Mouse (Mus musculus) stomach, embryonic 14.5 days (tissue): ENCODE results near the gene Olfr1392. TPM values are rescaled to one million over a fixed set of nuclear protein-coding genes. Genes with fewer than 3 reads are reported as not detected.

Experiments
- ATAC-seq: fragments of 200-750 bp; cut with Nextera tagmentation; 2 replicates; pipeline ENCODE4 v1.8.0; 2017; ENCODE audit warnings: low read depth, moderate TSS enrichment; ENCODE audit not compliant: insufficient number of reproducible peaks, insufficient read depth, low FRiP score
- H3K27ac ChIP-seq: fragments of 300-500 bp; sonication (generic); 2 replicates; pipeline ENCODE4 v1.5.1; 2014; ENCODE audit warnings: mild to moderate bottlenecking, low read length, moderate library complexity, mixed read lengths
- H3K27me3 ChIP-seq: fragments of 300-500 bp; sonication (generic); 2 replicates; pipeline ENCODE4 v1.6.1; 2014; ENCODE audit warnings: low read length, control low read depth, mixed read lengths; ENCODE audit not compliant: control insufficient read depth, insufficient read depth
- H3K36me3 ChIP-seq: fragments of 300-500 bp; sonication (generic); 2 replicates; pipeline ENCODE4 v1.6.1; 2014; ENCODE audit warnings: mild to moderate bottlenecking, control low read depth, low read length, moderate library complexity, mixed read lengths; ENCODE audit not compliant: control insufficient read depth, insufficient read depth
- H3K4me1 ChIP-seq: fragments of 300-500 bp; sonication (generic); 2 replicates; pipeline ENCODE4 v1.6.1; 2014; ENCODE audit warnings: low read length, control low read depth, mixed read lengths; ENCODE audit not compliant: control insufficient read depth, insufficient read depth
- H3K4me2 ChIP-seq: fragments of 300-500 bp; sonication (generic); replicated peaks from 2 replicates; pipeline ENCODE4 v1.6.1; 2014; ENCODE audit warnings: low read depth, low read length, control low read depth
- H3K4me3 ChIP-seq: fragments of 300-500 bp; sonication (generic); 2 replicates; pipeline ENCODE4 v1.5.1; 2014; ENCODE audit warnings: low read depth, low read length, control low read depth
- H3K9ac ChIP-seq: fragments of 300-500 bp; sonication (generic); replicated peaks from 2 replicates; pipeline ENCODE4 v1.6.1; 2014; ENCODE audit warnings: low read depth, mild to moderate bottlenecking, control low read depth, low read length, moderate library complexity, mixed read lengths
- H3K9me3 ChIP-seq: fragments of 300-500 bp; sonication (generic); 2 replicates; pipeline ENCODE4 v1.6.1; 2016; ENCODE audit warnings: low read depth, low read length, control low read depth; ENCODE audit not compliant: control insufficient read depth
- WGBS: fragments of 180-500 bp; shearing (Covaris S2); extraction: QIAGEN DNeasy Blood & Tissue Kit; methylation state at CpG from one replicate; pipeline ENCODE4 v1.1.7; 2014; 5-methylcytosine and 5-hydroxymethylcytosine counted together
- polyA plus RNA-seq: library from polyadenylated mRNA; unstranded; fragments of >200 nt; fragmentation: Nextera tagmentation; extraction: Ambion mirVana; gene quantifications from 2 replicates; pipeline ENCODE4 v1.2.1, GENCODE M21; 2014

Olfr1392 gene
- polyA plus RNA-seq, 1 experiment from 2014 or later = 0.13 TPM

GRCm38 (mm10) chr11:49267316-49267715 is 17.8 kb upstream of the Olfr1392 start:
- H3K4me2 ChIP-seq = no peak overlapping the region
- no peaks in the 10 kb centered on the region for H3K9me3 ChIP-seq
- no peaks in the 10 kb centered on the region for H3K27me3 ChIP-seq
- no peak overlapping the region for H3K4me3 ChIP-seq
- 87% methylated on average over 10 of the region's 10 CpGs for WGBS
- H3K36me3 ChIP-seq = peaks cover 3% of the 10 kb centered on the region
- no peak for ATAC-seq
- H3K4me1 ChIP-seq = no peaks in the 10 kb centered on the region; the same call in 1 of the 2 replicates
- H3K27ac ChIP-seq = no peak overlapping the region
- no peak overlapping the region for H3K9ac ChIP-seq

- Histone ChIP-seq H3K4me1 (no peaks in the 10 kb centered on the region; the same call in 1 of the 2 replicates), H3K27ac (no peak overlapping the region), H3K27me3 (no peaks in the 10 kb centered on the region), H3K36me3 (peaks cover 3% of the 10 kb centered on the region; the same call in 1 of the 2 replicates), H3K9ac (no peak overlapping the region), H3K4me3 (no peak overlapping the region), H3K9me3 (no peaks in the 10 kb centered on the region), H3K4me2 (no peak overlapping the region)
- 60% methylated on average over 15 of the region's 15 CpGs for WGBS
- ATAC-seq = no peak
These were observed 17.0 kb upstream of the Olfr1392 start for GRCm38 (mm10) chr11:49267970-49268579.

GRCm38 (mm10) chr11:49269761-49270160 is 15.3 kb upstream of the Olfr1392 start:
- ATAC-seq = no peak
- H3K4me3 ChIP-seq = no peak overlapping the region
- no peaks in the 10 kb centered on the region for H3K27me3 ChIP-seq
- H3K36me3 ChIP-seq = no peaks in the 10 kb centered on the region
- H3K9ac ChIP-seq = no peak overlapping the region
- H3K4me2 ChIP-seq = no peak overlapping the region
- 93% methylated on average over 9 of the region's 9 CpGs for WGBS
- H3K4me1 ChIP-seq = no peaks in the 10 kb centered on the region; the same call in 1 of the 2 replicates
- no peaks in the 10 kb centered on the region for H3K9me3 ChIP-seq
- no peak overlapping the region for H3K27ac ChIP-seq

GRCm38 (mm10) chr11:49270368-49270767 is 14.7 kb upstream of the Olfr1392 start:
- 92% methylated on average over 4 of the region's 4 CpGs for WGBS
- Histone ChIP-seq H3K36me3 (no peaks in the 10 kb centered on the region), H3K9ac (no peak overlapping the region), H3K4me2 (no peak overlapping the region), H3K9me3 (no peaks in the 10 kb centered on the region), H3K27me3 (no peaks in the 10 kb centered on the region), H3K4me3 (no peak overlapping the region), H3K4me1 (no peaks in the 10 kb centered on the region; the same call in 1 of the 2 replicates), H3K27ac (no peak overlapping the region)
- ATAC-seq = no peak

GRCm38 (mm10) chr11:49271334-49271733 is 13.7 kb upstream of the Olfr1392 start:
- Histone ChIP-seq H3K4me1 (no peaks in the 10 kb centered on the region; the same call in 1 of the 2 replicates), H3K27me3 (no peaks in the 10 kb centered on the region), H3K27ac (no peak overlapping the region), H3K4me3 (no peak overlapping the region), H3K36me3 (no peaks in the 10 kb centered on the region), H3K9ac (no peak overlapping the region), H3K4me2 (no peak overlapping the region), H3K9me3 (no peaks in the 10 kb centered on the region)
- no peak for ATAC-seq
- WGBS = 29% methylated on average over 7 of the region's 7 CpGs

- Histone ChIP-seq H3K4me3 (no peak overlapping the region), H3K9ac (no peak overlapping the region), H3K36me3 (no peaks in the 10 kb centered on the region), H3K4me1 (no peaks in the 10 kb centered on the region), H3K27me3 (no peaks in the 10 kb centered on the region), H3K9me3 (no peaks in the 10 kb centered on the region), H3K27ac (no peak overlapping the region), H3K4me2 (no peak overlapping the region)
- no peak for ATAC-seq
- 60% methylated on average over 11 of the region's 11 CpGs for WGBS
These were observed 11.1 kb upstream of the Olfr1392 start for GRCm38 (mm10) chr11:49273834-49274519.

- H3K27ac ChIP-seq = no peak within 1 kb of the TSS
- H3K4me1 ChIP-seq = no peaks in the 10 kb centered on the region
- H3K27me3 ChIP-seq = no peaks in the 10 kb centered on the region
- no peak within 1 kb of the TSS for H3K9ac ChIP-seq
- no peaks in the 10 kb centered on the region for H3K36me3 ChIP-seq
- H3K4me2 ChIP-seq = no peak within 1 kb of the TSS
- H3K4me3 ChIP-seq = no peak within 1 kb of the TSS
- ATAC-seq = no peak
- H3K9me3 ChIP-seq = no peaks in the 10 kb centered on the region
- WGBS = 70% methylated on average over 3 of the region's 3 CpGs
These were observed 6.9 kb upstream of the Olfr1392 start, which contains the start of gene Olfr1393 for GRCm38 (mm10) chr11:49278222-49278621. Gene Olfr1393 (plus strand): TSS chr11:49278304.

GRCm38 (mm10) chr11:49287251-49287650 is 2.2 kb downstream of the Olfr1392 start:
- Histone ChIP-seq H3K4me3 (no peak overlapping the region), H3K36me3 (no peaks in the 10 kb centered on the region), H3K27ac (no peak overlapping the region), H3K4me1 (no peaks in the 10 kb centered on the region), H3K4me2 (no peak overlapping the region), H3K27me3 (no peaks in the 10 kb centered on the region), H3K9ac (no peak overlapping the region), H3K9me3 (no peaks in the 10 kb centered on the region)
- no peak for ATAC-seq
- 63% methylated on average over 2 of the region's 2 CpGs for WGBS
